Mouse (Mus musculus): ENCODE data around the gene Arl5a. TPM values are rescaled to one million over a fixed set of nuclear protein-coding genes. Genes with fewer than 3 reads are reported as not detected.

Arl5a gene
- total RNA-seq, 1 experiment from 2014 or later = 50.2 TPM

DNA sequence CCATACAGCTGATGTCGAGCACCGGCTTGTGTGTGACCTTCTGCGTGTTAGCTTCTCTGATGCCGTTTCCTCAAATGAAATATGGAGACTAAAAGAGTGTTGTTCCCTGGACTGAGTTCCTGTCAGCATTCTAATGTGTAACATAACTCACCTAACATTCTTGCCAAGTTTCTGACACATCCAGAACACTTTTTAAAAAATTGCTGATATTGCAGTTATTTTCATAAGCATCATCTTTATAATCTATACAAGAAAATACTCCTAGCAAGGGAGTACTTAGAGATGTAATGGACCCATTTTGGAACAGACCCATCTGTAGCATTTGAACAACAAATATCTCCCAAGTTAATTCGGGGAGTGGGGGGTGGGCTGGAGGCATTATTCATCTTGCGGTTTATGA, 55.1 kb downstream of the Arl5a start:
- no peak for ATAC-seq (replicated peaks; ENCODE audit: low read depth, poor library complexity, severe bottlenecking)

DNA sequence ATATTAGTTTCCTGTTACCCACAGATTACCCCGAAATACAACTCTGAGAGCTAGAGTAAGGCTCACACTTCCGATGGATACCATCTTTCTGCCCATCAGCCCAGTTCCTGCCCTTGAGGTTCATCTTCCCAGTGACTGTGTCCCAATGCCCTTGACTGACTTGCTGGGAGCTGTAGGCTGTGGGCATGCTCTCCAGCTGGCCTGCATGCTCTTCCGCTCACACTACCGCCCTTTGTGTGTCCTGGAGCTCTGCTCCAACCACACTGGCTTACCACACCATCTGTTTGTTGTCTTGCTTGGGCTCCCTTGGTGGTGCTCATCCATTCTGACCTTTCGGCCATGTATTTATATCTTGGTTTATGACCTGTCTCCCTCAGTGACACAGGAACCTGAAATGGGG, 57.0 kb downstream of the Arl5a start:
- ATAC-seq (replicated peaks; ENCODE audit: low read depth, poor library complexity, severe bottlenecking) = no peak

DNA sequence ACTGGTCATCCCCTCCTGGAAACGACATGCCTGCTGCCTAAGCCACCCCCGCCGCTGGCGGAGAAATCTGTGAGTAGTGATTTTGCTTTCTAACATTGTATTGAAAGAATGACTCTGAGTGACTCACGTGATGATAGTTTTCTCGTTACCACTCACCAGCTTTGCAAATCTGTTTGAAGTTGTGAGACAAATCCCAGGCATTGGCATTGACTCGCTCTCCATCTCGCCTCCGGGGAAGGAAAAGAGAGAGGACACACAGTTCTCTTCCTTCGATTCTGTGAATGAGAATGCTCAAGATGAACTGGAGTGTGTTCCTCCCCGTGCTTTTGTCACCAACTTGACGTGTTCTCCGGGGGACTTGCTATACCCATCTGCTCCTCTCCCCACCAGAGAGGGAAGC, 57.5 kb downstream of the Arl5a start:
- no peak for ATAC-seq (replicated peaks; ENCODE audit: low read depth, poor library complexity, severe bottlenecking)

DNA sequence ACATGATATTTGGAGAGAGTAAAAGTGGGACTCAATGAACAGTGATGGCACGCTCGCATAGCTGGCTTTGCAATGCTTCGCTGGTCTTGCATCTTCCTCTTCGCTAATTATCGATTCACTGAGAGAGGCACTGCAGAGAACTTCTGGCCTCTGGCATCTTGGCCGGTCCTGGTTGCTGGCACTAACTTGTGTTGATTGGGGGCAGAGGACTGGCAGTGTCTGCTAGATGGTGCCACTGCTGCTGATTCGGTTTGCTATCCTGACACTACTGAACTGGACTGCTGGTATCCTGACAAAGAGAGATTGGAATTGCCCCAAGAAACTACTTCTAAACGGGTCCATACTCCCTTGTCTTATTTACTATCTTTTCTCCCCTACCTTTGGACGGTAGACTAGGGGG, 63.6 kb downstream of the Arl5a start:
- ATAC-seq (replicated peaks; ENCODE audit: low read depth, poor library complexity, severe bottlenecking) = no peak

DNA sequence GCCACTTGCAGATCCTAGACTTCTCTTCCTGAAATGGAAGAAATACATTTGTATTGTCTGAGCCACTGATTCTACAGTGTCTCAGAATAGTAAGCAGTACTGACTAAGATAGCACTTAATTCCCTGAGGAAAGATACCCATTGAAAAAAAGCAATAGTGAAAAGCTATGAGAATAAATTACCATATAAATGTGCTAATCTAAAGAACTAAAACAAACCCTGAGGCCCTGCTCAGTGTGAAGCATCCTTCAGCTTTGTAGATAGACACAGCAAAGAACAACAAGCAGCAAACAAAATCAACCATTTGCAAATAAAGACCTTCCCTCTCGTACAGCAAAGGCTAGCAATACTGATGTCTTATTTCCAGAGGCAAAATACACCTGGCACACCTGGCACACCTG, 65.0 kb downstream of the Arl5a start:
- no peak for ATAC-seq (replicated peaks; ENCODE audit: low read depth, poor library complexity, severe bottlenecking)

DNA sequence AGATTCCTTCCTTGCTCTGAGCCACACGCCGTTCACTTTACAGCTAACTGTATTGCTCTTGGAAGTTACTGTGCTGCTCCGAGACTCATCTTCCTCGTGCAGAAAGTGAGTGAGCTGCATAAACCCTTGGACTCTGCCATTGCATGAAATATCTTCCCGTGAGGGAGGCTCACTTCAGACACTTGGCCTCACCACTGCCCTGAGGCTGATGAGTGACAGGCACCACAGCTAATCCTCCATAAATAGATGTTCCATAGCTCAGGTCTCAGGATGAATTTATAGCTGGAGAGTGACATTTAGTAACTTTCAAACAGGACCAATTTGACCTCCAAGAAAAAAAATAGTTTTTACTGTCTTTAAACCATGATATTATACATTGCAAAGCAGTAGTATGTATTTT, 66.5 kb downstream of the Arl5a start:
- ATAC-seq (replicated peaks; ENCODE audit: low read depth, poor library complexity, severe bottlenecking) = no peak

DNA sequence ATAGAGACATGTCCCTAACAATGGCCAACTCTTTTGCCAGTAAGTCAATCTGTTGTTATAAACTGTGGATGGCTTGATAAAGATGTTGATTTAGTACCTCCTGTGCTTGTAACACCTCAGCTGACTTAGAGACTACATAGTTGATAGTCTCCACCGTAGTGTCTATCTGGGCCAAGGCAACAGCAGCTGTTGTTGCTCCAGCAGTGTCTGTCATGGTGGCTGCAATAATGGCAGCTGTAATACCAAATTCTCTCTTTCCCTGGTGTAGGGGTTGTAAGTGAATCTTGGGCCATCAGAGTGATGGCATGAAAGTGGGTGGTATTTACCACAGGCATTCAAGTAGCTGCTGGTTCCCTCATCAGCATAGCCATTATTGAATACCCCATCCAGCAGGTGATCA, 73.7 kb downstream of the Arl5a start:
- ATAC-seq (replicated peaks; ENCODE audit: low read depth, poor library complexity, severe bottlenecking) = no peak

Other genes with a start within 250 kb of the Arl5a start
- under 0.01 and 0.32 TPM in 2 replicates for gene Neb, start 46.4 kb downstream of the Arl5a start, total RNA-seq (2017)